Mouse (Mus musculus) erythroblast, adult 5-6 weeks (primary cell): ENCODE measurements at regions not wholly inside any gene's neighbourhood (a gene's known extent, or its start where the extent isn't known, plus 50 kb on each side); places are given as distances from the start of the nearest gene placed in this dataset.
"Not testable (repeated sequence)": the region's sequence is repeated elsewhere in the genome, so short reads cannot be mapped to it uniquely, and the experiment has no call there.

Source experiments
- ATAC-seq: replicated peaks from 2 replicates; pipeline ENCODE4 v1.8.0; 2016; ENCODE audit warnings: moderate number of reproducible peaks, mild to moderate bottlenecking, moderate TSS enrichment, inconsistent platforms; ENCODE audit not compliant: poor library complexity, low FRiP score, severe bottlenecking

DNA sequence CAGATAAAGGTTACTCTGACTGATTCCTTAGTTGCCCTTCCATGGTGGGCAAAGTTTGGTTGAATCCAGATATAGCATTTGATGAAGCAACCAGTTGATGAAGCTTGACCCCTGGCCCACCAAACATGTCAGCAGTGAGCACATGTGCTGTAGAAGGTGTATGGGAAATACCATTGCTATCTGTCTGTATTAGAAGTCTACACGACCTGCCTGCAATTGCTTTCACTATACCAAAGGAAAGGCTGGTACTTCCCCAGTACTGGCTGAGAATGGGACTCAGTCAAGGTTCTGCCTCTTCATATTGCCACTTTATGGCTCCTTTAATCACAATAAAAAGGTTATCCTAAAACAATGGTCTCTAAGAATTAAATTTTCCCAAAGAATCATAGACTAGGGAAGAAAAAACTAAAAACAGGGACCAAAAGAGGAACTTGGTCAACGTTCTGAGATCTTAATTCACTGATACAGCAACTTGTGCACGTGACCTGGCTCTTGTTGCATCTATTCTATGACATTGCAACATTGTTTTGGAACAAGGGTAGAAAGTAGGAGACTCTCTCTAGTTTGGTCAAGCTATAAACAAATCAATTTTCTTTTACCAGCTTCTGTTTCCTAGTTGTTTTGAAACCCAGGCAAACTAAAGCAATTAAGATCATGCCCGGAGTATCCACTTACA lies 284.0 kb downstream of the Rapgef2 start:
- no peak for ATAC-seq

DNA sequence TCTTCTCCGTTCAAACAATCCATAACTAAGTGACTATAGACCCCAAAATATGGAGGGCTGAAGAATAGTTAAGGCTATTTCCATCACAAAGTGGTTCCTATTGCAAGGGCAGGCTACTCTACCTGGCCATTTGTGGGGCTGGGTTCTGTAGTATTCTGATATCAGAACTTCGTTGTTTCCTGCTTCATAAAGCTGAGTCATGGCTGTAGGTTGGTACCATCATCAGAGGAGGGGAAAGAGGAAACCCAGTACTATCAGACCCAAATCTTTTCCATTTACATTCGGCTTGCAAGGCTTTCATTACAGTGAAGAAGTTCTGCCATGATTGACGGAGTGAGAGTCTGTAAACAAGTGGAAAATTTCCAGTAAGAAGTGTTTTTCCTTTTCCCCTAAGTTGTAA lies 284.6 kb downstream of the Rapgef2 start:
- ATAC-seq: no peak

DNA sequence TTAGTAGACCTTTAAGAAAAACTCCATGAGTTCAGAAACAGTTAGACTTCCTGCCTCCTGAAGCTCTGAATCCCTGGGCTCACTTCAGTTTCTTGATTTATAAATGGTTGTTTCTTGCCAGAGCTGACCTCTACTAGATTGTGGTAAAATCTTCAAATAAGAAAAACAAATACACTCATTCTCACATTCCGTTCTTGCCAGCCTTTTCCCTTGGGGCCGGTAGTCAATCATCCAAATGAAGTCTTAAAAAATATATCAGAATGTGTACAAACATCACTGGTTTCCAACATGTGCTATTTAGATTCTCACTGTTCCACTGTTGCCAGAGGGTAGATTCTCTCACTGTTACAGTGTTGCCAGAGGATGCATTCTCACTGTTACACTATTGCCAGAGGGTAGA lies 286.0 kb downstream of the Rapgef2 start:
- no peak for ATAC-seq

DNA sequence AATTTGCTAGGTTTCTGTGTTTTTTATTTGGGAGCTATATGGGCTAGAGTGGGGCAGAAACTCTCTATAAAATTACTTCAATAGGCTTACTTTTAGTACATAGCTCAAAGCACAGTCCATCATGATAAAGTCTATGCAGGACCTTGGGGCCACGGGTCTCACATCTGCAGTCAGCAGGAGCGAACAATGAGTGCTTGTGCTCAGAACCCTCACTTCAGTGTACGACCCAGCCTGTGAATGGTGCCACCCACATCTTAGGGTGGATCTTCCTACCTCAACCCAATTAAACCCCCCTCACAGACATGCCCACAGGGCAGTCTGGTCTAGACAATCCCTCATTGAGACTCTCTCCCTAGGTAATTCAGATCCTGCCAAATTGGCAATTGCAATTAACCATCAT lies 286.5 kb downstream of the Rapgef2 start:
- ATAC-seq: no peak

DNA sequence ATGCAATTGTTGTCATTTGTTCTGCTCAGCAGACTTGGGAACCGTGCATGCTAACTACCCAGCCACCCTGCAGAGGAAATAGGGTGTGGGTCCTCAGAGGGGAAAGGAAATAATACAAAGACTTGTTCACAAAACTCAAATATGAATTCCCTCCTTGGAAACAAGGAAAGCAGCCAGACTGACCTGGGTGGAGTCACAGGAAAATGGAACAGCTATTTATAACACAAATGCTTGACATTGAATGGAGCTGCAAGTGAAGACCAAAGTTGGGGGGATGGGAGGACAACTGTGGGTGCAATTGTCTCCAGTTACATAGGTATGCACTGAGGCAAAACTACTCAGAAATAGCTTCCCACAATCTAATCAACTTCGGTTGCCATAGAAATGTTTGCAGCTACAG lies 298.2 kb downstream of the Rapgef2 start:
- ATAC-seq: no peak

DNA sequence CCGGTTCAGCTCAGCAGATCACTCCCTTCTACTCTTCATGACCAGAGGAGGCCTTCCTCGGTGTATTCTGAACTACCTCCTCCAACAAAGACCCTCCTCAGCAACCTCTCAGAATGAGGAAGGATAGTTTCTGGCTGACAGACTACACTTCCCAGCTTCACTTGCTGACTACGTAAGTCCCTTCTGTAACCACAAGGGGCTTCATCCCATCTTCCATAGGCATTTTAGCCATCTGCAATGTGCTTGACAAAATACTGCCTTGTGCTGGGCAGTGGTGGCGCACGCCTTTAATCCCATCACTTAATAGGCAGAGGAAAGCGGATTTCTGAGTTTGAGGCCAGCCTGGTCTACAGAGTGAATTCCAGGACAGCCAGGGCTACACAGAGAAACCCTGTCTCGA lies 299.6 kb downstream of the Rapgef2 start:
- ATAC-seq: no peak

DNA sequence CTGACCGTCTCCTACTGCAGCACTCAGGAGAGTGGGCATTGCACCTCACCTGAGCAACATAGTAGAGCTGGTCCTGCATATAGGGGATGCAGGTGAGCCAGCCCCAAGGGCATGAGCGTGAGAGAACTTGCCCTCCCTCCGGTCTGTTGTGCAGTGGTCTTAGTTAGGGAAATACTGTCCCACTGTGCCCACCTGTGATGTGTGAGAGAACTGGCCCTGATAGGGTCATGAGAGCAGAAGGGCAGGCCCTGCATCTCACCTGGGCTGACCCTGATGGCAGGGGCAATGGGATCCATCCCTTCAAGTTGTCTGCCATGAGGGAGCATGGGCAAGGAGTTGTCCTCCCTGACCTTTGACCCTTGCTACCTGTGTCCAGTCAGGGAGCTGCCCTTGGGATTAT lies 305.3 kb downstream of the Rapgef2 start:
- ATAC-seq: no peak

DNA sequence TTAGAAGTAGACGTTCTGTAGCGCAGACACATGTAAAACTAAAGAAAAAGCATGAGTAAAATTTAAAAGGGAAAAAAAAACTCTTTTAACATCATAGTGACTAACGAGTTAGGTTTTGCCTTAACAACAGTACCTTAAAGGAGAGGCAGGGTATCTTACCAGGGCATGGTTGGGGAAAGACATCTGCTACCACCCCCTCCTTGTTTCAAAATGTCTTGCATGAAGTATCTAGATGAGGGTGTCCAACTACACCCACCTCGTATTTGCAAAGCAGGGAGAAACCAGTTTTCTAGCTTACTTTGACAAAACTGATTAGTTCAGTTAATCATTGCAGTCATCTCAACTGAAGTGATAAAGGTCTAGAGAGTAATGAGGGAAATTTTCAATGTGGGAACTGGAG lies 307.5 kb downstream of the Rapgef2 start:
- ATAC-seq: no peak

DNA sequence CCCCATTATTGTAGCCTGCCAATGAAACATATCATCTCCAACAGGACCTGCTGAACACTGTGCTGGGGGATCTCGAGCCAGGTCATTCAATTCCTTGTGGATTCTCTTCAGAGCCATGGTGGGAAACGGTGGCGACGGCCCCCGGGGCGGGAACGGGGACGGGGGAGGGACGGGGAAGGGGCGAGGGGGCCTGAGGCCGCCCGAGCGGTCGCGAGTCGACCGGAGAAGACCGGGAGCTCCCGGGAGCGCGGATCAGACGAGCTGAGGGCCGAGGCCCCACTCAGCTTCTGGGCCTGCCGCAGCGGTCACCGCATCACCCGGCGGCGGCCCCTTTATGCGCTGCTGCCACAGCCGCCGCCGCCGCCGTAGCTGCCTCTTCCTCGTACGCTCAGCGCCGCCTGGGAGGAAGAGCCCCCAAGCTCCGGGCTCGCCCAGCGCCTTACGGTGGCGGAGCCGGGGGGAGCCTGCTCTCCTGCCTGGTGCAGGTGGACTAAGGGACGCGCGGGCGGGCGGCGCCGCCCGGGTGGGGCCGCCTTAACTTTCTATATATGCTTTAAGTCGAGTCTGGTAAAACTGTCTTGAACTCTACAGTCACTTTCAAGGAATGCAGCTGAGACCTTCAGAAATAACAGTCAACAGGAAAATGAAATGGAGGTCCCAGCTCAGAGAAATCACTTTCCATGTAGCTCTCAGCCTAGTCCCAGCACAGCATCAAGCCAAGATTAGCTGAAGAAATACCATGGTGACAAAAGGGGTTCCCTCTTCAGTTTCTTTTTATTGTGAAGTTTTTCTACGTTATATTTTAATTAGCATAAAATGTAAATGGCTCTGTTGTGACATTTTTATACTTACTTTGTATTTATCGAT lies 319.4 kb downstream of the Rapgef2 start:
- peak; percentile 93 for ATAC-seq

DNA sequence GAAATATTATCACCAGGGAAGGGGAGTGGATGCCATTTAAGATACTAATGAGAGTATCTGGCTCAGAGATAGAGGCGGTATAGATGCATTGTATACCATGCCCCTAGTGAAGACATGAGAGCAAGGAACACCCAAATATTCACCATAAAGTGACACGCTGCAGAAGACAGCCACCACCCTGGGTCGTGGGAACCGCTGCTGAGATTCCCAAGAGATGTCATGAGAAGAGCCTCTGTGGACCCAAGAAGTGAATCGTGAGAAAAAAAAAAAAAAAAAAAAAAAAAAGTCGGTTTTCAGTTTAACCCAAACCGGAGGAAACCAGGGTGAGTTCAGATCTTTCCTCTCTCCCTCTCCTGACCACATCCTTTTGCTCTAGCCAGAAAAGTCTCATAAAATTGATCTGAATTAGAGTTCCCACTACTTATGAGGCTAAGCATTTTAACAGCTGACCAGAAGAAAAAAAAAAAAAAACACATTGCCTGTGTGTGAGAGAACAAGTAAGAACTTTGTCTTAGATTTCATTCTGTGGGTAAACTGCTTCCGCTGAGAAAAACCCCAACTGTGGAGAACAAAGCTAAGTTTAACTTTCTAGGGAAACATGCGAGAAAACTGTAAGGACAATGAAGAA lies 322.0 kb downstream of the Rapgef2 start:
- no peak for ATAC-seq

DNA sequence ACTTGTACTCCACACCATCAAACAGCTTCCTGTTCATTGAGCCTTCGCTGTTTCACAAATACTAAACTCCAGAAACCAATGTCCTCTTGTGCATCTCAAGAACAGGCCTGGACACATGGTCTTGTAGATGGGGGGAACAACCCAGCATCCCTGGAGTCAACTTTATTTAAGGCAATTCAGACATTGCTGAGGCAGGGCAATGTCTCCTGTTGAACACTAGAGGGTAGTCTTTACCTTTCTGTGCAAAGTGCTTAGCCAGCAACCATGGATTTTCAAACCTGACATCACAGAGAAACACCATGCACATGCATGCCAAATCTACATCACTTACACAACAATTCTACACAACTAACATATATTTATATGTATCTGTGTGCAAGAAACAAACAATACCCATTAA lies 327.5 kb downstream of the Rapgef2 start:
- no peak for ATAC-seq

DNA sequence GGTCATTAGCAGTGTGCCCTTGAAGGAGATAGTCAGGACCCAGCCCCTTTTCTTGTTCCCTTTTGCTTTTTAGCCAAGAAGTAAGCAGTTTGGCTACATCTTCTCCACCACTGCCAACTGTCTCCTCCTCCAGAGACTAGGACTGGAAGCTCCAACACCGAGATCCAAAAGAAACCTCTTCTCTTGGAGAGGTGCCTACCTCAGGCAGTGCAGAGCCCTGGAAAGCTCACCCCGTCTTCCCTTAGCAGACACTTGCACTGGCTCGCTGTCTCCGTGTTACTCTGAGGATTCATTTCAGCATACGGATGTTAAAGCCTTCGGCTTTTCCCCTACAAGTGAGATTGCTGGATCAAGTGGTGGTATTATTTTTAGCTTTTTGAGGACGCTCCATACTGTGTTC lies 331.0 kb downstream of the Rapgef2 start:
- no peak for ATAC-seq

DNA sequence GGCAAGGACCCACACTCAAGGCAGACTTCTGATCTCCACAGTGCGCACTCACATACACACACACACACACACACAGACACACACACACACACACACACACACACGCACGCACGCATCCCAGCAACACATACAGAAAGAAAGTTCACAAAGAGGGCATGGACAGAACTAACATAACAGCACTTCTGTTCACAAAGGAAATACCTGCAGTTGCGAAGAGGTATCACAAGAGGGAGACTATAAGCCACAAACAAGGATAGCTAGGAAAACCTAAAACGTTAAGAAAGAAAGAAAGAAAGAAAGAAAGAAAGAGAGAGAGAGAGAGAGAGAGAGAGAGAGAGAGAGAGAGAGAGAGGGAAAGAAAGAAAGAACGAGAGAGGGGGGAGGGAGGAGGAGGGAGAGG lies 336.9 kb downstream of the Rapgef2 start:
- ATAC-seq: not testable (repeated sequence)

DNA sequence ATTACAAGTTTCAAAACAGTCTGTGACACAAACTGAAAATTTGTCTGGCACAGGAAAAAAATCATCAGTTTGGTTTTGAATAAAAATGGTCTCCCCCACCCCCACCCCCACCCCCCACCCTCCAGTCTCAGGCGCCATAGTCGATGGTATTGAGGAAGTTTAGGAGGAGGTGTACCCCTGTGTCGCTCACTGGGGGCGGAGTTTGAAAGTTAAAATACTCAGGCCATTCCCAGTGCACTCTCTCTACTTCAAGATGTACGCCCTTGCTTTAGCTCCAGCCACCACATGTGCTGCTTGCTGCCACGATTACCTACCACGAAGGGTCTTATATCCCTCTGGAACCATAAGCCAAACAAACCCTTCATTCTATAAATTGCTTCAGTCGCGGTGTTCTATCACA lies 337.6 kb downstream of the Rapgef2 start:
- no peak for ATAC-seq

DNA sequence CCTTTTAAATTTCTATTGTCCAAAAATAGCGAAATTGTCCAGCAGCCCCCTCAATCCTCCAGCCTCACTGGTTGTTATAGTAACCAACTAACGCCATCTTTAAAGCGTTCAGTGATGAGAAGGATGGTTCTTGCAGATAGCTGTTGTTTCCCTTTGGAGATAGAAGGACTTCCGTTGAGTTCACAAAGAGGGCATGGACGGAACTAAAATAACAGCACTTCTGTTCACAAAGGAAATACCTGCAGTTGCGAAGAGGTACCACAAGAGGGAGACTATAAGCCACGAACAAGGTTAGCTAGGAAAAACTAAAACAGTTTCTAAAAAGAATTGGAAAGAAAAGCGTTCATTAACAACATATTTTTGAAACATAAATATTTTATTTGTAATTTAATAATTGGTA lies 338.1 kb downstream of the Rapgef2 start:
- ATAC-seq: no peak

DNA sequence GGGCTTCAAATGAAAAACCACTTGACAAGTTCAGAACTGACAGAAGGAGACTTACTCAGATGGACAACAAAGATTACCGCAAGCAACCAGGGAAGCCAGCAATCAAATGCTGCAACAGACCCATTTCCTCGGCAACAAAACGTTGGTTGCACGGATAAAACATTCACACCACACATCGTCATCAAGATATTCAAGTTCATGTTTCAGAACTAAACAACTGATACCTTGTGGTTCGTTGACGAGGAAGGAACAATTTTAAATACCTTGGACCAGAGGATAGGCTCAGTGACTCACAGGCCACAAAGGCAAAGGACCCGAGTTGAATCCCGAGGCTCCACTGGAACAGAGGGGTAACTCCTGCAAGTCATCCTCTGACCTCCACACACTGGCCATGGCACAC lies 339.1 kb downstream of the Rapgef2 start:
- no peak for ATAC-seq

DNA sequence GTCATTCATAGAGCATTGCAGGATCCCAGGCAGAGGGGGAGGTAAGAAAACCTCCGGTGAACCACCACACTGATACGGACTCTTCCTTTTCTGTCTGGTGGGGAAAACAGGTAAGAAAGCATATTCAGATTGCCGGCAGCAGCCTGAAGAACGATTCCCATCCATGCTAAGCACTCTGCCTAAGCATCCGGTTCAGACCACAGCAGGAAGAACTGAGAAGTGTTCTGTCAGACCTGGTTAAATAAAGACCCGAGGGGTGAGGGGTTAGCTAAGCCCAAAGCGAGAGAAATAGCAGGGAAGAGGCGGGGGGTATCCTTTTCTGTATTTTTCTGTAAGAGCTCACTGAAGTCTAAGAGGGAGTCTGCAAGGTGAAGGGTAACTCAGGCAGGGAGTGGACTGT lies 342.1 kb downstream of the Rapgef2 start:
- ATAC-seq: no peak

DNA sequence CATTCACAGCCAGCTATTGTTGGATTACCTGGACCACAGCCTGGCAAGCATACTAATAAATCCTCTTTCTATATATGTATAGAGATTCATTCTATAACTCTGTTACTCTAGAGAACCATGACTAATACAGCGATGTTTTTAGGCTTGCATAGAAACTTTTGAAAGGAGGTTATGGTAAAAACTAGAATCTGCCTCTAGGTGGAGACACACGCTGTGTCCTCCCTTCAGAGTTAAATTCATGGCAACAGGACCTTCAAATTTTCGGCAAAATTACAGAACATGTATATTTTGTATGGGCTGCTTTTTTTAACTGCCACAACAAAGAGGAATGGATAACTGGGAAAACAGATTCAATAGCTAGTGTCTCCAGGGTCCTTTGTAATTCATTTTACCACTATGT lies 353.3 kb downstream of the Rapgef2 start:
- no peak for ATAC-seq

DNA sequence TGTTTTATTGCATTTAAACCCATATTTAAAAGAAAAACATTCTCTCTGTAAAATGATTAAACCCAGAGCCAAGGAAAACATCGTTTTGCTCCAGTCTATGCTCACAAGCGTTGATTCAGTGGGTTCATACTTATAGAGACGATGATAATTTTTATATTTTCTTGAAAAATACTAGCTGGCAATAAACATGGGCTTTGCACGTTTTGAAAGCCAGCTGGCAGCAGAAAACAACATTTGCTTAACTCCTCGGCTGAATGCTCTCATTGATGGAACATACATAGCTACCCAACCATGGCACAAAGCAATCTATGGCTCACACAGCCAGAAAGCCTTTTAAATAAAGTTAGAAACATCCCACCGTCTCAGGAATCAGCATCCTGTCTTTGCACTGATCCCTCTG lies 366.5 kb downstream of the Rapgef2 start:
- no peak for ATAC-seq

DNA sequence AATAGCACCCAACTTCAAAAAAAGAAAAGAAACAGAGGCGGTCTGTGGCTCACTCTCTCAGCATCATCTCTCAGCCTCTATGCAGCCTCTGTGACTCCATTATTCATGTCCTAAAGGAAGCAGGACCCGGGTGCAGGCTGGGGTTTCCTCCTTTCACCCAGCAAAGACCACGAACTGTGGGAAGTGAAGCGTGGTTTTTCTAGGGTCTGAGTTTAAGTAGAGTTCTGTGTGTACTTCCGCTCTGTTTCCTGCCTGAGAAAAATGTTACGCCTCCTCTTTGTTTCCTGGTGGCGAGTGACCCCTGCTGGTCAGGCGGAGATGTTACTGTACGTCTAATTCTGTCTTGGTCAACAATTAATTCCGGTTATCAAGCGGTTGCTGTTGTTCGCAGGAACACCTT lies 366.9 kb downstream of the Rapgef2 start:
- ATAC-seq: no peak

DNA sequence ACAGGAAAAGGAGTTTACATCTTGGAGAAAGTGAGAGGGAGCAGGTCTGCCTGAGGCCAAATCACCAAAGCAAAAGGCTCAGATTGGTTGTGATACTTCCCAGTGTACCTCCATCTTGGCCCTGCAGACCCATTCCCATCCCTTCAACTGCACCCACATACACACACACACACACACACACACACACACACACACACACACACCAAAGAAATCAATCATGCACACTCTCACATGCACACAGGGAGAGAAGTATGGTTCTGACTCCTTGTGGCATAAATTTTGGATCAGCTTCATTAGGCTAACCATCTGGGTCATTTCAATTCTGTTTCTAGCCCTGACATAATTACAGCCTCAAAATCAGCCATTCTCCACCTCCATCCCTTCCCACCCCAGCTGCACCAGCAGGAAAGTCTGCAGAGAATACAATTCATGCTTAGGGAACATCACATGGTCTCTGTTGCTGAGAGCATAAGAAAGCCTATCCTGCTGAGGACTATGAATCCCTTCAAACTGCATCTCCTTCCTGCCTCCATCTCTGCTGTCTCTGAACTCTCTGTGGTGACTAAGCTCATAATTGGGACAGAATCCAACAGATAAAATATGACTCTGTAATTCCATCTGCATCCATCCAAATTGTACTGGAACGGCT lies 378.0 kb downstream of the Rapgef2 start:
- no peak for ATAC-seq
